Mouse (Mus musculus) adrenal gland, postnatal 14 days (tissue): ENCODE measurements around the gene Cd300c. TPM values are rescaled to one million over a fixed set of nuclear protein-coding genes. Genes with fewer than 3 reads are reported as not detected.

Experiments
- total RNA-seq: library from RNA; stranded (reverse); gene quantifications from 2 replicates; pipeline ENCODE4 v1.2.3, GENCODE M21; 2021

Gene Cd300c
- total RNA-seq, 1 experiment from 2014 or later: not detected

Other genes with a start within 250 kb of the Cd300c start
- 0.44 and 0.64 TPM in 2 replicates for gene Dnaic2, start 241.7 kb downstream of the Cd300c start, total RNA-seq
- gene Kif19a, start 203.8 kb downstream of the Cd300c start, total RNA-seq: 0.41 and 0.56 TPM in 2 replicates
- not detected in 2 replicates for gene Btbd17, start 173.2 kb downstream of the Cd300c start, total RNA-seq
- not detected in 2 replicates for gene Gpr142, start 170.2 kb downstream of the Cd300c start, total RNA-seq
- 16.6 and 18.6 TPM in 2 replicates for gene Gprc5c, start 118.0 kb downstream of the Cd300c start, total RNA-seq
- gene Cd300a, start 79.1 kb downstream of the Cd300c start, total RNA-seq: 1.1 and 2.2 TPM in 2 replicates
- 0.70 and 1.7 TPM in 2 replicates for gene Cd300lb, start 34.8 kb downstream of the Cd300c start, total RNA-seq
- gene Cd300ld, start 20.8 kb upstream of the Cd300c start, total RNA-seq: 0.34 and 0.78 TPM in 2 replicates
- 0.93 and 3.7 TPM in 2 replicates for gene Cd300c2, start 32.7 kb upstream of the Cd300c start, total RNA-seq
- gene Cd300ld2, start 47.0 kb upstream of the Cd300c start, total RNA-seq: not detected in 2 replicates
- gene Cd300ld4, start 57.9 kb upstream of the Cd300c start, total RNA-seq: 0.79 TPM in 1 of 2 replicates, not detected in the other
- 4.0 and 5.3 TPM in 2 replicates for gene Cd300ld5, start 68.6 kb upstream of the Cd300c start, total RNA-seq
- 3.3 TPM in 1 of 2 replicates, not detected in the other for gene Cd300ld3, start 79.3 kb upstream of the Cd300c start, total RNA-seq
- gene Cd300e, start 93.0 kb upstream of the Cd300c start, total RNA-seq: 0.30 and 0.63 TPM in 2 replicates
- gene Rab37, start 122.3 kb upstream of the Cd300c start, total RNA-seq: 1.9 and 3.3 TPM in 2 replicates
- gene Cd300lf, start 164.8 kb upstream of the Cd300c start, total RNA-seq: 0.52 and 1.4 TPM in 2 replicates
- 23.0 and 24.3 TPM in 2 replicates for gene Slc9a3r1, start 194.2 kb upstream of the Cd300c start, total RNA-seq
- 9.0 and 15.7 TPM in 2 replicates for gene Tmem104, start 218.3 kb upstream of the Cd300c start, total RNA-seq
- gene Nat9, start 218.7 kb upstream of the Cd300c start, total RNA-seq: 26.4 and 30.6 TPM in 2 replicates